Mouse (Mus musculus): ENCODE data around the gene Cdc26. TPM values are rescaled to one million over a fixed set of nuclear protein-coding genes. Genes with fewer than 3 reads are reported as not detected.

The Cdc26 gene
- polyA plus RNA-seq, 1 experiment = 70.2 TPM

- TF ChIP-seq MAX (IDR thresholded peaks at IDR 0.05) = no peak
- no peak for TF ChIP-seq CEBPB (IDR thresholded peaks at IDR 0.05; ENCODE audit: low read depth)
- no peak for TF ChIP-seq FOSL1 (IDR thresholded peaks at IDR 0.05; ENCODE audit: insufficient read depth, low read length, poor library complexity, severe bottlenecking)
- no peak for TF ChIP-seq CTCF (IDR thresholded peaks at IDR 0.05; ENCODE audit: control insufficient read depth, insufficient read depth, insufficient read length)
- TF ChIP-seq MYOD1 (IDR thresholded peaks at IDR 0.05; ENCODE audit: control insufficient read depth, insufficient read length, low read depth) = no peak
- TF ChIP-seq USF1 (IDR thresholded peaks at IDR 0.05; ENCODE audit: low read depth) = no peak
- TF ChIP-seq MYOG (IDR thresholded peaks at IDR 0.05; ENCODE audit: control insufficient read depth, extremely low read depth, insufficient read length) = no peak
- H3ac ChIP-seq (ENCODE audit: control insufficient read depth, insufficient read length, low read depth) = no peak overlapping the region
- no peak overlapping the region for H3K4me3 ChIP-seq (ENCODE audit: insufficient read depth, poor library complexity, severe bottlenecking)
- no peaks in the 10 kb centered on the region for H3K79me3 ChIP-seq (ENCODE audit: low read depth)
- H3K36me3 ChIP-seq (ENCODE audit: control insufficient read depth, insufficient read depth) = peaks cover 25% of the 10 kb centered on the region
- no peaks in the 10 kb centered on the region for H3K27me3 ChIP-seq (ENCODE audit: control insufficient read depth, insufficient read depth, insufficient read length)
- peaks cover 7% of the 10 kb centered on the region for H3K79me2 ChIP-seq (ENCODE audit: control insufficient read depth, insufficient read depth)
These were observed 23.0 kb downstream of the Cdc26 start for GRCm38 (mm10) chr4:62385439-62385838.

GRCm38 (mm10) chr4:62384159-62384558 lies 24.3 kb downstream of the Cdc26 start:
- Histone ChIP-seq H3K36me3 (ENCODE audit: control insufficient read depth, insufficient read depth) (peaks cover 22% of the 10 kb centered on the region), H3K79me2 (ENCODE audit: control insufficient read depth, insufficient read depth) (peaks cover 7% of the 10 kb centered on the region)
- no peak for TF ChIP-seq CTCF (IDR thresholded peaks at IDR 0.05; ENCODE audit: control insufficient read depth, insufficient read depth, insufficient read length)
- TF ChIP-seq MYOG (IDR thresholded peaks at IDR 0.05; ENCODE audit: control insufficient read depth, extremely low read depth, insufficient read length) = no peak
- TF ChIP-seq FOSL1 (IDR thresholded peaks at IDR 0.05; ENCODE audit: insufficient read depth, low read length, poor library complexity, severe bottlenecking) = no peak

GRCm38 (mm10) chr4:62383752-62384151 lies 24.7 kb downstream of the Cdc26 start:
- Histone ChIP-seq H3ac (ENCODE audit: control insufficient read depth, insufficient read length, low read depth) (no peak overlapping the region), H3K79me3 (ENCODE audit: low read depth) (no peaks in the 10 kb centered on the region), H3K79me2 (ENCODE audit: control insufficient read depth, insufficient read depth) (peaks cover 7% of the 10 kb centered on the region), H3K27me3 (ENCODE audit: control insufficient read depth, insufficient read depth, insufficient read length) (no peaks in the 10 kb centered on the region), H3K4me3 (ENCODE audit: insufficient read depth, poor library complexity, severe bottlenecking) (no peak overlapping the region), H3K36me3 (ENCODE audit: control insufficient read depth, insufficient read depth) (peaks cover 19% of the 10 kb centered on the region)
- TF ChIP-seq MYOD1 (IDR thresholded peaks at IDR 0.05; ENCODE audit: control insufficient read depth, insufficient read length, low read depth) = no peak
- TF ChIP-seq USF1 (IDR thresholded peaks at IDR 0.05; ENCODE audit: low read depth) = no peak
- no peak for TF ChIP-seq FOSL1 (IDR thresholded peaks at IDR 0.05; ENCODE audit: insufficient read depth, low read length, poor library complexity, severe bottlenecking)
- no peak for TF ChIP-seq MAX (IDR thresholded peaks at IDR 0.05)
- TF ChIP-seq CEBPB (IDR thresholded peaks at IDR 0.05; ENCODE audit: low read depth) = no peak
- no peak for TF ChIP-seq CTCF (IDR thresholded peaks at IDR 0.05; ENCODE audit: control insufficient read depth, insufficient read depth, insufficient read length)
- TF ChIP-seq MYOG (IDR thresholded peaks at IDR 0.05; ENCODE audit: control insufficient read depth, extremely low read depth, insufficient read length) = no peak

More at GRCm38 (mm10) chr4:62384159-62384558, 24.3 kb downstream of the Cdc26 start:
- Histone ChIP-seq H3ac (ENCODE audit: control insufficient read depth, insufficient read length, low read depth) (no peak overlapping the region), H3K79me3 (ENCODE audit: low read depth) (no peaks in the 10 kb centered on the region), H3K4me3 (ENCODE audit: insufficient read depth, poor library complexity, severe bottlenecking) (no peak overlapping the region), H3K27me3 (ENCODE audit: control insufficient read depth, insufficient read depth, insufficient read length) (no peaks in the 10 kb centered on the region)

- Histone ChIP-seq H3K79me2 (ENCODE audit: control insufficient read depth, insufficient read depth) (peaks cover 7% of the 10 kb centered on the region), H3K36me3 (ENCODE audit: control insufficient read depth, insufficient read depth) (peaks cover 15% of the 10 kb centered on the region), H3K27me3 (ENCODE audit: control insufficient read depth, insufficient read depth, insufficient read length) (no peaks in the 10 kb centered on the region), H3ac (ENCODE audit: control insufficient read depth, insufficient read length, low read depth) (no peak overlapping the region), H3K79me3 (ENCODE audit: low read depth) (no peaks in the 10 kb centered on the region), H3K4me3 (ENCODE audit: insufficient read depth, poor library complexity, severe bottlenecking) (no peak overlapping the region)
- TF ChIP-seq MYOG (IDR thresholded peaks at IDR 0.05; ENCODE audit: control insufficient read depth, extremely low read depth, insufficient read length) (no peak), USF1 (IDR thresholded peaks at IDR 0.05; ENCODE audit: low read depth) (no peak), MAX (IDR thresholded peaks at IDR 0.05) (no peak), FOSL1 (IDR thresholded peaks at IDR 0.05; ENCODE audit: insufficient read depth, low read length, poor library complexity, severe bottlenecking) (no peak), CTCF (IDR thresholded peaks at IDR 0.05; ENCODE audit: control insufficient read depth, insufficient read depth, insufficient read length) (no peak), CEBPB (IDR thresholded peaks at IDR 0.05; ENCODE audit: low read depth) (no peak), MYOD1 (IDR thresholded peaks at IDR 0.05; ENCODE audit: control insufficient read depth, insufficient read length, low read depth) (no peak)
These were observed 25.2 kb downstream of the Cdc26 start for GRCm38 (mm10) chr4:62383207-62383606.

GRCm38 (mm10) chr4:62379724-62380381 lies 28.6 kb downstream of the Cdc26 start:
- H3K4me3 ChIP-seq (ENCODE audit: insufficient read depth, poor library complexity, severe bottlenecking) = no peak overlapping the region
- no peaks in the 10 kb centered on the region for H3K27me3 ChIP-seq (ENCODE audit: control insufficient read depth, insufficient read depth, insufficient read length)
- no peak overlapping the region for H3ac ChIP-seq (ENCODE audit: control insufficient read depth, insufficient read length, low read depth)
- H3K36me3 ChIP-seq (ENCODE audit: control insufficient read depth, insufficient read depth) = no peaks in the 10 kb centered on the region
- peaks cover under 1% of the 10 kb centered on the region for H3K79me3 ChIP-seq (ENCODE audit: low read depth)
- TF ChIP-seq MAX (IDR thresholded peaks at IDR 0.05) (no peak), USF1 (IDR thresholded peaks at IDR 0.05; ENCODE audit: low read depth) (no peak), CTCF (IDR thresholded peaks at IDR 0.05; ENCODE audit: control insufficient read depth, insufficient read depth, insufficient read length) (no peak), MYOG (IDR thresholded peaks at IDR 0.05; ENCODE audit: control insufficient read depth, extremely low read depth, insufficient read length) (no peak), FOSL1 (IDR thresholded peaks at IDR 0.05; ENCODE audit: insufficient read depth, low read length, poor library complexity, severe bottlenecking) (no peak), MYOD1 (IDR thresholded peaks at IDR 0.05; ENCODE audit: control insufficient read depth, insufficient read length, low read depth) (no peak), CEBPB (IDR thresholded peaks at IDR 0.05; ENCODE audit: low read depth) (no peak)
- H3K79me2 ChIP-seq (ENCODE audit: control insufficient read depth, insufficient read depth) = peaks cover 10% of the 10 kb centered on the region

Measured in C2C12 (cell line).